8 mouse cellular contexts compared by ENCODE assay signal in the genomic region with DNA sequence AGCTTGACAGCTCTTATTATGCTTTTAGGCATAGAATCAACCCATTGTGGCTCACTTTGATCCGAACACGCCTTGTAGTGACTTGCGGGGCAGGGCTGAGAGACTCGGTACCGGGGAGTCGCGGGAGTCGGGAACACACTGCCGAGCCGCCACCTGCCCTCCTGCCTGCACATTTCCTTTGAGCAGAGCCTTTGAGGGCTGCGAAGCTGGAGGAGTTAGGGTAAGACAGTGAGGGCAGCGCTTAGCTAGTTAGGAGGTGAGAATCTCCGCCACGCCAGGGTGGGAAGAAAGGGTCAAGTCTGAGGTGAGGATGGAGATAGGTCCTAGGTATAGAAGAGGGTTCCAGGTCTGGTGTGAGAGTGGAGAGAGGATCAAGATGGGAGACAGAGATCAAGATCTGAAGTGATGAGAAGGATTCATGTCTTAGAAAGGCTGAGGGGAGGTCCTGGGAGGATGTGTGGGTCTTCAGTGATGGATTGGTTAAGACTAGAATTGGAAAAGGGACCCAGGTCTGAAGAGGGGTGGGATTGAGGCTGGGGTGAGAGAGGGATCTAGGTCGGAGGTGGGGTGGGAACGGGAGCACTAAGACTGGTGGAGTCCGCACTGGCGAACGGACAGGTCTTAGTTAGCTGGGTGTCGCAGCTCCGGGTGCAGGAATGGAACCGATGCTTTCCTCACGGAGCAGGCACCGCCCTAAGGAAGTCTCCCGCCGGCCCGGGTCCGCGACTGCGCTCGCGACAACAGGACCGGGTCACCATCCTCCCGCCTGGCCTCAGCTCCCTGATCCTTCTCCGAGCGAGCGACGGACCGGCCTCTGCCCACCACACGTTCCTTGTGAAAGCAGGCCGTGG. TPM values are rescaled to one million over a fixed set of nuclear protein-coding genes. Genes with fewer than 3 reads are reported as not detected.
A peak's percentile ranks its signal among the peaks of the same experiment; 100 is the strongest.
DNase-seq lines count a peak whose midpoint lies in the region; ATAC-seq and TF ChIP-seq lines count a peak whose summit lies in the region.

No protein-coding gene starts in this region.

- no peak for ATAC-seq in kidney, postnatal 0 days (replicated peaks; ENCODE audit: low FRiP score, low read depth)

- peaks cover 10% of the 10 kb centered on the region; the same call in 1 of the 2 replicates for H3K4me1 ChIP-seq in heart, embryonic 10.5 days
- H3K4me1 ChIP-seq in kidney, postnatal 0 days (replicated peaks; ENCODE audit: insufficient read depth, low read length), result peaks cover 3% of the 10 kb centered on the region; the same call in 1 of the 2 replicates

- peak overlapping the region; percentile 67 for H3K4me3 ChIP-seq in heart, embryonic 10.5 days
- H3K4me3 ChIP-seq in kidney, postnatal 0 days (replicated peaks; ENCODE audit: low read depth, low read length), result peak overlapping the region; percentile 43

- under 1% methylated on average over 41 of the region's 41 CpGs for WGBS in heart, embryonic 10.5 days
- WGBS in kidney, postnatal 0 days, result under 1% methylated on average over 41 of the region's 41 CpGs

- H3K27me3 ChIP-seq in heart, embryonic 10.5 days (ENCODE audit: insufficient read depth, poor library complexity, severe bottlenecking), result peaks cover 33% of the 10 kb centered on the region
- H3K27me3 ChIP-seq in kidney, postnatal 0 days (ENCODE audit: insufficient read depth, low read length), result peaks cover 9% of the 10 kb centered on the region; the same call in 1 of the 2 replicates

- DNase-seq in adrenal gland, postnatal 10 days, result peak; percentile 44
- no peak for DNase-seq in adrenal gland, adult 8-10 months
- peak; percentile 38 to 44 for DNase-seq in B cell, adult 2 months
- peak; percentile 48 for DNase-seq in cerebellum, adult 9-11 months
- DNase-seq in heart, embryonic 10.5 days (ENCODE audit: low spot score), result peak; percentile 80
- DNase-seq in kidney, postnatal 0 days (ENCODE audit: low spot score), result peak; percentile 43
- DNase-seq in lung, postnatal 14 days, result peak; percentile 24
- peak; percentile 69 for DNase-seq in retina, embryonic 14.5 days (ENCODE audit: low spot score)

- no peaks in the 10 kb centered on the region for H3K36me3 ChIP-seq in heart, embryonic 10.5 days
- H3K36me3 ChIP-seq in kidney, postnatal 0 days (ENCODE audit: insufficient read depth, low read length), result no peaks in the 10 kb centered on the region

- H3K27ac ChIP-seq in heart, embryonic 10.5 days, result peak overlapping the region; percentile 75; the same call in 1 of the 2 replicates
- H3K27ac ChIP-seq in kidney, postnatal 0 days, result no peak overlapping the region

- H3K4me2 ChIP-seq in kidney, postnatal 0 days (ENCODE audit: low read length), result peak overlapping the region; percentile 67

- H3K9me3 ChIP-seq in heart, embryonic 10.5 days, result no peaks in the 10 kb centered on the region
- H3K9me3 ChIP-seq in kidney, postnatal 0 days (replicated peaks; ENCODE audit: low read length), result no peaks in the 10 kb centered on the region

- no peak for TF ChIP-seq CTCF in kidney, postnatal 0 days (IDR thresholded peaks at IDR 0.05; ENCODE audit: low read depth)

- H3K9ac ChIP-seq in kidney, postnatal 0 days (ENCODE audit: low read depth, low read length), result peak overlapping the region; percentile 19; the same call in 1 of the 2 replicates

RNA-seq across cellular contexts. Expression of gene Utp6, which starts 11.7 kb away (rescaled TPM):
- 10 to 100 TPM; 31.3 to 32.4 TPM for total RNA-seq in adrenal gland, postnatal 10 days (2021)
- total RNA-seq in adrenal gland, adult 8-10 months (2022), result 10 to 100 TPM; 39.0 to 50.4 (median 46.1) TPM
- 42.0 and 49.5 TPM in 2 replicates for polyA plus RNA-seq in heart, embryonic 10.5 days (2016; fragmentation: Nextera tagmentation; extraction: Ambion mirVana)
- 33.1 and 34.7 TPM in 2 replicates for polyA plus RNA-seq in kidney, postnatal 0 days (2015; fragmentation: Nextera tagmentation; extraction: Ambion mirVana)

RNA-seq across cellular contexts. Expression of gene Suz12, which starts 19.1 kb away (rescaled TPM):
- total RNA-seq in adrenal gland, postnatal 10 days (2021), result 10 to 100 TPM; 52.7 to 54.0 TPM
- 10 to 100 TPM; 42.8 to 53.9 (median 47.1) TPM for total RNA-seq in adrenal gland, adult 8-10 months (2022)
- polyA plus RNA-seq in heart, embryonic 10.5 days (2016; fragmentation: Nextera tagmentation; extraction: Ambion mirVana), result 16.0 and 20.1 TPM in 2 replicates
- polyA plus RNA-seq in kidney, postnatal 0 days (2015; fragmentation: Nextera tagmentation; extraction: Ambion mirVana), result 14.5 and 15.2 TPM in 2 replicates
